ENCODE assay signal across 19 mouse cellular contexts in genomic region chr6:77834680-77835079, GRCm38 (mm10).
DNase-seq lines count a peak whose midpoint lies in the region; ATAC-seq lines count a peak whose summit lies in the region.
"Had no signal": no experiment of that assay in that cellular context is flagged by ENCODE, and none has a peak within 500 bp of the region (broad histone marks: within the 10 kb centered on the region; RNA-seq: fewer than 3 reads in every experiment).

No protein-coding gene starts in this region.

- WGBS in midbrain, embryonic 11.5 days = 80% methylated on average over 2 of the region's 2 CpGs
- whole genome bisulfite sequencing in midbrain, embryonic 16.5 days = 82% methylated on average over 2 of the region's 2 CpGs

- H3K9me3 ChIP-seq in midbrain, embryonic 11.5 days (ENCODE audit: control insufficient read depth, low read length) = no peaks in the 10 kb centered on the region
- H3K9me3 ChIP-seq in midbrain, embryonic 16.5 days (replicated peaks; ENCODE audit: control insufficient read depth, low read length, poor library complexity, severe bottlenecking) = no peaks in the 10 kb centered on the region

- H3K9ac ChIP-seq in midbrain, embryonic 11.5 days (ENCODE audit: low read length) = no peak overlapping the region
- H3K9ac ChIP-seq in midbrain, embryonic 16.5 days (ENCODE audit: low read depth, low read length) = no peak overlapping the region

- H3K4me3 ChIP-seq in midbrain, embryonic 11.5 days (ENCODE audit: low read depth, low read length) = no peak overlapping the region
- H3K4me3 ChIP-seq in midbrain, embryonic 16.5 days (ENCODE audit: low read depth, low read length) = no peak overlapping the region

- H3K4me1 ChIP-seq in midbrain, embryonic 11.5 days (ENCODE audit: control insufficient read depth, insufficient read depth, low read length) = no peaks in the 10 kb centered on the region
- H3K4me1 ChIP-seq in midbrain, embryonic 16.5 days (ENCODE audit: control insufficient read depth, insufficient read depth, low read length) = peaks cover 9% of the 10 kb centered on the region; the same call in 1 of the 2 replicates

- peak; percentile 73 for ATAC-seq in frontal cortex, adult (ENCODE audit: low TSS enrichment)
- no peak for ATAC-seq in midbrain, embryonic 11.5 days (ENCODE audit: low FRiP score)
- ATAC-seq in midbrain, embryonic 16.5 days = no peak
- ATAC-seq: activated CD4-positive, CD25-positive, alpha-beta regulatory T cell, adult 4 months; CD4-positive, CD25-positive, alpha-beta regulatory T cell, adult 4 months; Patski had no signal

- H3K4me2 ChIP-seq in midbrain, embryonic 11.5 days = no peak overlapping the region
- no peak overlapping the region for H3K4me2 ChIP-seq in midbrain, embryonic 16.5 days (ENCODE audit: low read length)

- no peak for DNase-seq in frontal cortex, postnatal 36 days (ENCODE audit: low spot score in 2 of 2)
- DNase-seq in midbrain, embryonic 11.5 days (ENCODE audit: low spot score, missing footprints) = peak; percentile 57
- DNase-seq: adrenal gland, adult 2 months; adrenal gland, adult 8-10 months; adrenal gland, postnatal 10 days; adrenal gland, postnatal 14 days; adrenal gland, postnatal 25 days; adrenal gland, postnatal 36 days; B cell, adult 2 months; cerebellum, adult 11 months; cerebellum, adult 11-12 months; cerebellum, adult 18-20 months had no signal

- H3K27me3 ChIP-seq in midbrain, embryonic 11.5 days (ENCODE audit: control insufficient read depth, insufficient read depth, low read length) = no peaks in the 10 kb centered on the region
- H3K27me3 ChIP-seq in midbrain, embryonic 16.5 days (ENCODE audit: control insufficient read depth, insufficient read depth, low read depth, low read length) = no peaks in the 10 kb centered on the region
- H3K27me3 ChIP-seq: CH12.LX, Patski had no signal

- no peak overlapping the region for H3K27ac ChIP-seq in midbrain, embryonic 11.5 days (ENCODE audit: low read depth, low read length)
- H3K27ac ChIP-seq in midbrain, embryonic 16.5 days (ENCODE audit: low read length) = no peak overlapping the region

- no peaks in the 10 kb centered on the region for H3K36me3 ChIP-seq in midbrain, embryonic 11.5 days (ENCODE audit: control insufficient read depth, insufficient read depth, low read length)
- no peaks in the 10 kb centered on the region for H3K36me3 ChIP-seq in midbrain, embryonic 16.5 days (ENCODE audit: control insufficient read depth, insufficient read depth, low read length)
- H3K36me3 ChIP-seq: G1E had no signal
